Mouse (Mus musculus) C2C12 (cell line): ENCODE results near the gene Rbm5. TPM values are rescaled to one million over a fixed set of nuclear protein-coding genes. Genes with fewer than 3 reads are reported as not detected.

Source experiments
- H3K27me3 ChIP-seq: one replicate; pipeline ENCODE4 v1.6.1; 2011; ENCODE audit not compliant: control insufficient read depth, insufficient read depth, insufficient read length
- H3K36me3 ChIP-seq: one replicate; pipeline ENCODE4 v1.6.1; 2011; ENCODE audit not compliant: control insufficient read depth, insufficient read depth
- H3K4me3 ChIP-seq: one replicate; pipeline ENCODE4 v1.5.1; 2011; ENCODE audit warnings: mild to moderate bottlenecking, control low read depth; ENCODE audit not compliant: poor library complexity, insufficient read depth, severe bottlenecking
- H3K79me2 ChIP-seq: one replicate; pipeline ENCODE4 v1.6.1; 2011; ENCODE audit not compliant: control insufficient read depth, insufficient read depth
- H3K79me3 ChIP-seq: one replicate; pipeline ENCODE4 v1.6.1; 2011; ENCODE audit warnings: low read depth, control low read depth
- H3ac ChIP-seq: one replicate; pipeline ENCODE3; 2011; ENCODE audit warnings: low read depth; ENCODE audit not compliant: control insufficient read depth, insufficient read length
- CEBPB ChIP-seq: IDR thresholded peaks from one replicate; pipeline ENCODE4 v1.6.1; 2011; ENCODE audit warnings: low read depth, mild to moderate bottlenecking, control low read depth, moderate library complexity
- CTCF ChIP-seq: IDR thresholded peaks from one replicate; pipeline ENCODE4 v1.5.1; 2011; ENCODE audit not compliant: control insufficient read depth, insufficient read depth, insufficient read length
- FOSL1 ChIP-seq: IDR thresholded peaks from one replicate; pipeline ENCODE4 v1.8.0; 2011; ENCODE audit warnings: mild to moderate bottlenecking, low read length; ENCODE audit not compliant: poor library complexity, insufficient read depth, severe bottlenecking
- MAX ChIP-seq: IDR thresholded peaks from one replicate; pipeline ENCODE4 v1.6.1; 2011; ENCODE audit warnings: mild to moderate bottlenecking, control low read depth
- MYOD1 ChIP-seq: IDR thresholded peaks from one replicate; pipeline ENCODE4 v1.6.1; 2011; ENCODE audit warnings: low read depth; ENCODE audit not compliant: control insufficient read depth, insufficient read length
- MYOG ChIP-seq: IDR thresholded peaks from one replicate; pipeline ENCODE4 v1.6.1; 2011; ENCODE audit not compliant: control insufficient read depth, insufficient read length; ENCODE audit errors: extremely low read depth
- USF1 ChIP-seq: IDR thresholded peaks from one replicate; pipeline ENCODE4 v1.6.1; 2011; ENCODE audit warnings: low read depth, mild to moderate bottlenecking, control low read depth, moderate library complexity
- polyA plus RNA-seq: library from polyadenylated mRNA; unstranded; fragments of >200 nt; fragmentation: generic; extraction: Trizol; gene quantifications from one replicate; pipeline ENCODE4 v1.2.1, GENCODE M21; 2012; ENCODE audit warnings: missing spikeins

Gene Rbm5
- polyA plus RNA-seq, 1 experiment = 29.8 TPM

- TF ChIP-seq MYOD1 = no peak
- TF ChIP-seq MAX = no peak
- no peak for TF ChIP-seq CEBPB
- no peak for TF ChIP-seq FOSL1
- TF ChIP-seq CTCF = no peak
- TF ChIP-seq MYOG = no peak
- TF ChIP-seq USF1 = no peak
- H3K4me3 ChIP-seq = no peak overlapping the region
- H3K27me3 ChIP-seq = no peaks in the 10 kb centered on the region
- no peak overlapping the region for H3ac ChIP-seq
- H3K36me3 ChIP-seq = peaks cover 52% of the 10 kb centered on the region
- no peaks in the 10 kb centered on the region for H3K79me2 ChIP-seq
- no peaks in the 10 kb centered on the region for H3K79me3 ChIP-seq
These were observed 6.0 kb upstream of the Rbm5 start for GRCm38 (mm10) chr9:107776809-107777208.

- Histone ChIP-seq H3K4me3 (no peak overlapping the region), H3K79me2 (peaks cover 14% of the 10 kb centered on the region), H3K79me3 (peaks cover 13% of the 10 kb centered on the region), H3K27me3 (no peaks in the 10 kb centered on the region), H3ac (no peak overlapping the region), H3K36me3 (peaks cover 42% of the 10 kb centered on the region)
- TF ChIP-seq FOSL1 = no peak
- no peak for TF ChIP-seq MYOD1
- TF ChIP-seq USF1 = no peak
- TF ChIP-seq CEBPB = no peak
These were observed 3.6 kb upstream of the Rbm5 start for GRCm38 (mm10) chr9:107774411-107774810.

GRCm38 (mm10) chr9:107771782-107772181 is 986 bp upstream of the Rbm5 start:
- Histone ChIP-seq H3K79me2 (peaks cover 40% of the 10 kb centered on the region), H3ac (no peak overlapping the region), H3K27me3 (no peaks in the 10 kb centered on the region), H3K79me3 (peaks cover 30% of the 10 kb centered on the region), H3K4me3 (no peak overlapping the region), H3K36me3 (peaks cover 54% of the 10 kb centered on the region)
- TF ChIP-seq USF1 = no peak
- no peak for TF ChIP-seq MAX

GRCm38 (mm10) chr9:107770037-107770373 is 791 bp downstream of the Rbm5 start:
- Histone ChIP-seq H3K79me2 (peaks cover 40% of the 10 kb centered on the region), H3K36me3 (peaks cover 53% of the 10 kb centered on the region), H3K79me3 (peaks cover 35% of the 10 kb centered on the region), H3ac (peak overlapping the region; percentile 96), H3K4me3 (peak overlapping the region; percentile 91), H3K27me3 (no peaks in the 10 kb centered on the region)
- TF ChIP-seq FOSL1 (no peak), MAX (no peak), CEBPB (no peak), USF1 (no peak), MYOG (no peak), MYOD1 (no peak), CTCF (no peak)

GRCm38 (mm10) chr9:107769445-107770000 is 1.3 kb downstream of the Rbm5 start:
- Histone ChIP-seq H3K4me3 (peak overlapping the region; percentile 91), H3ac (no peak overlapping the region), H3K79me2 (peaks cover 40% of the 10 kb centered on the region), H3K79me3 (peaks cover 35% of the 10 kb centered on the region), H3K36me3 (peaks cover 53% of the 10 kb centered on the region), H3K27me3 (no peaks in the 10 kb centered on the region)
- TF ChIP-seq CTCF = no peak
- no peak for TF ChIP-seq CEBPB
- TF ChIP-seq MAX = no peak
- no peak for TF ChIP-seq FOSL1
- no peak for TF ChIP-seq MYOG
- TF ChIP-seq MYOD1 = no peak
- no peak for TF ChIP-seq USF1

GRCm38 (mm10) chr9:107768851-107769250 is 1.9 kb downstream of the Rbm5 start:
- H3K27me3 ChIP-seq = no peaks in the 10 kb centered on the region
- H3K36me3 ChIP-seq = peaks cover 59% of the 10 kb centered on the region
- no peak for TF ChIP-seq CTCF
- TF ChIP-seq MYOG = no peak
- TF ChIP-seq FOSL1 = no peak
- TF ChIP-seq MAX = no peak
- no peak for TF ChIP-seq MYOD1
- no peak for TF ChIP-seq CEBPB
- no peak for TF ChIP-seq USF1
- peaks cover 40% of the 10 kb centered on the region for H3K79me2 ChIP-seq
- H3K79me3 ChIP-seq = peaks cover 36% of the 10 kb centered on the region
- H3K4me3 ChIP-seq = no peak overlapping the region
- no peak overlapping the region for H3ac ChIP-seq
